Mouse (Mus musculus): ENCODE data around the gene Gcc2.
"Not testable (repeated sequence)": the region's sequence is repeated elsewhere in the genome, so short reads cannot be mapped to it uniquely, and the experiment has no call there.

Gene Gcc2

GRCm38 (mm10) chr10:58323028-58323991 lies 68.0 kb downstream of the Gcc2 start, which contains the start of gene Lims1:
Gene Lims1 (plus strand): TSS chr10:58323466.
- peak; percentile 99 for DNase-seq (ENCODE audit: low spot score in 2 of 2)

- no peak for DNase-seq (ENCODE audit: low spot score in 2 of 2)
These were observed 71.0 kb downstream of the Gcc2 start for GRCm38 (mm10) chr10:58326271-58326670.

GRCm38 (mm10) chr10:58327836-58328235 lies 72.5 kb downstream of the Gcc2 start:
- not testable (repeated sequence) for DNase-seq (ENCODE audit: low spot score in 2 of 2)

- DNase-seq (ENCODE audit: low spot score in 2 of 2) = no peak
These were observed 73.3 kb downstream of the Gcc2 start for GRCm38 (mm10) chr10:58328517-58329108.

GRCm38 (mm10) chr10:58330635-58331034 lies 75.3 kb downstream of the Gcc2 start:
- DNase-seq (ENCODE audit: low spot score in 2 of 2) = no peak

GRCm38 (mm10) chr10:58331741-58332140 lies 76.4 kb downstream of the Gcc2 start:
- DNase-seq (ENCODE audit: low spot score in 2 of 2) = no peak

GRCm38 (mm10) chr10:58333414-58333813 lies 78.1 kb downstream of the Gcc2 start:
- no peak for DNase-seq (ENCODE audit: low spot score in 2 of 2)

- no peak for DNase-seq (ENCODE audit: low spot score in 2 of 2)
These were observed 80.9 kb downstream of the Gcc2 start for GRCm38 (mm10) chr10:58336156-58336555.

GRCm38 (mm10) chr10:58337091-58337490 lies 81.8 kb downstream of the Gcc2 start:
- DNase-seq (ENCODE audit: low spot score in 2 of 2) = not testable (repeated sequence)

- DNase-seq (ENCODE audit: low spot score in 2 of 2) = no peak
These were observed 83.3 kb downstream of the Gcc2 start for GRCm38 (mm10) chr10:58338590-58338989.

GRCm38 (mm10) chr10:58341685-58342084 lies 86.4 kb downstream of the Gcc2 start:
- no peak for DNase-seq (ENCODE audit: low spot score in 2 of 2)

- no peak for DNase-seq (ENCODE audit: low spot score in 2 of 2)
These were observed 86.9 kb downstream of the Gcc2 start for GRCm38 (mm10) chr10:58342199-58342598.

GRCm38 (mm10) chr10:58343552-58343951 lies 88.3 kb downstream of the Gcc2 start:
- no peak for DNase-seq (ENCODE audit: low spot score in 2 of 2)

- no peak for DNase-seq (ENCODE audit: low spot score in 2 of 2)
These were observed 95.3 kb downstream of the Gcc2 start for GRCm38 (mm10) chr10:58350600-58350999.

- DNase-seq (ENCODE audit: low spot score in 2 of 2) = no peak
These were observed 96.4 kb downstream of the Gcc2 start for GRCm38 (mm10) chr10:58351670-58352069.

- no peak for DNase-seq (ENCODE audit: low spot score in 2 of 2)
These were observed 97.1 kb downstream of the Gcc2 start for GRCm38 (mm10) chr10:58352364-58352763.

- no peak for DNase-seq (ENCODE audit: low spot score in 2 of 2)
These were observed 99.3 kb downstream of the Gcc2 start for GRCm38 (mm10) chr10:58354561-58354960.
